Mouse (Mus musculus) erythroid progenitor cell, adult 5-6 weeks (primary cell): ENCODE results near the gene Prpf38b. TPM values are rescaled to one million over a fixed set of nuclear protein-coding genes. Genes with fewer than 3 reads are reported as not detected.
"Not testable (repeated sequence)": the region's sequence is repeated elsewhere in the genome, so short reads cannot be mapped to it uniquely, and the experiment has no call there.

Experiments
- ATAC-seq: replicated peaks from 2 replicates; pipeline ENCODE4 v1.8.0; 2016; ENCODE audit warnings: moderate number of reproducible peaks, mild to moderate bottlenecking, moderate TSS enrichment, inconsistent platforms; ENCODE audit not compliant: poor library complexity, low FRiP score, severe bottlenecking
- total RNA-seq, 2 experiments: library from RNA; stranded (forward) in 1 of 2; stranded (reverse) in 1 of 2; fragments of 150-400 nt in 1 of 2; fragments of 186-747, 209-891 nt in 1 of 2; gene quantifications; 2 replicates each; pipeline versions ENCODE4 v1.2.3 to v1.2.4; 2015 to 2017; ENCODE audit warnings: low replicate concordance in 2 of 2

Prpf38b gene
- total RNA-seq, 2 experiments from 2014 or later: 106 to 285 TPM

GRCm38 (mm10) chr3:108902934-108903333 lies 8.6 kb downstream of the Prpf38b start:
- ATAC-seq: 0 out of 2 replicates have a peak, but pooled peaks have one; percentile 54

GRCm38 (mm10) chr3:108902038-108902437 lies 9.5 kb downstream of the Prpf38b start:
- ATAC-seq: no peak

DNA sequence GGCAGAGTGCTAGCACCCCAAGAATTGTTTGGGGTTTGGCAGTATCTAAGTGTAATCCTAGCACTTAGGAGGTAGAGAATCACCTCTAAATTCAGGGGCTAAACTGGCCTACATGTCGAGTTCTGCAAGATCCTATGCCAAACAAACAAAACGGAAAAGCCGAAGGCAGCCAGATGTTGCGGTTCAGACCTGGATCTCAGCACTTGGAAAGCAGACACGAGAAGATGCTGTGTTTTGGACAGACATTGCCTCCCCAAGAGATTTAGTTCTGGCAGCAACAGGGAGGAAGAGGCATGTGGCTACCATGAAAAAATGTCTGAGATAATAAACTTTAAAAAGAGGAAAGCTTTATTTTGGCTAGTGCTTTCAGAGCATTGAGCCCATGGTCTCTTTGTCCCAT lies 10.8 kb downstream of the Prpf38b start:
- no peak for ATAC-seq

DNA sequence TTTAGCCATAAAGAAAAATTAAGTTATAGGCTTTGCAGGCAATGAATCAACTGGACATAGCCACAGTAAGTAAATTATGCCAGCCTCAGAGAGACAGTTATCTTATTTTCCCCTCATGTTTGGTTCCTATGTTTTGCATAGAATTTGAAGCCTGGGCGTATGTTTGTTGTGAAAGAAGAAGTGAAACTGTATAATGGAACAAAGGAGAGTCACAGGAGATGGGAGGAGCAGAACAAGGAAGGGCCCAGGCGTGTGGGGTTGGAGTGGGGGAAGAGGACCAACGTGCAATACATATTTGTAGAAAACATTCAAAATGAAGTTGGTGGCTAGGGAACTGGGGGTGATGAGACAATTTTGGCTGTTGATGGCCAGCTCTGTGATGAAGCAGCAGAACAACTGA lies 11.4 kb downstream of the Prpf38b start:
- ATAC-seq: no peak

- no peak for ATAC-seq
Measured at GRCm38 (mm10) chr3:108898640-108899039, 12.9 kb downstream of the Prpf38b start.

DNA sequence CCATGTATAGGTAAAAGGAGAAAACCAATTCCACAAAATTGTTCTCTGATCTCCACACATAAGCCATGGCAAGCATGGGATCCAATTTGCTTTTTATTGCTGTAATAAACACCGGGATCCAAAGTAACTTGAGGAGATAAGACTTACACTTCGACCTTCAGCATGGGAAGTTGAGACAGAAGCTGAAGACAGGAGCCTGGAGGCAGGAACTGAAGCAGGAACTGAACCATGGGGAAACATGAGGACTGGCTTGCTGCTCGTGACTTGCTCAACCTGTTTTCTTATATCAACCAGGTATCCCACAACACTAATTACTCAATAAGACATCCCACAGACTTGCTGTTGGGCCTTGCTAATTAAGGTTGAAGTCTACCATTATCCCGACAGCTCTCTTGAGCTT lies 18.6 kb downstream of the Prpf38b start:
- ATAC-seq: no peak

DNA sequence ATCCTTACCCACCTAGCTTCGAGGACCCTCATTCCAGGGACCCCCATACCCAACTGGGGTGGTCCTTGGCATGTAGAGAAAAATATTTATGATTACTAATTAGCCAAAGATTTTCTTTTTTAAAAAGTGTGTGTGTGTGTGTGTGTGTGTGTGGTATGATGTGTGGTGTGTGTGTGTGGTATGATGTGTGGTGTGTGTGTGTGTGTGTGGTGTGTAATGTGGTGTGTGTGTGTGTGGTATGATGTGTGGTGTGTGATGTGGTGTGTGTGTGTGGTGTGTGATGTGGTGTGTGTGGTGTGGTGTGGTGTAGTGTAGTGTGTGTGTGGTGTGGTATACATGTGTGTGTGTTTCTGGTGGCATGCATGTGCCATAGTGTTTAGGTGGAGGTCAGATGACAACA lies 19.4 kb downstream of the Prpf38b start:
- ATAC-seq: no peak

DNA sequence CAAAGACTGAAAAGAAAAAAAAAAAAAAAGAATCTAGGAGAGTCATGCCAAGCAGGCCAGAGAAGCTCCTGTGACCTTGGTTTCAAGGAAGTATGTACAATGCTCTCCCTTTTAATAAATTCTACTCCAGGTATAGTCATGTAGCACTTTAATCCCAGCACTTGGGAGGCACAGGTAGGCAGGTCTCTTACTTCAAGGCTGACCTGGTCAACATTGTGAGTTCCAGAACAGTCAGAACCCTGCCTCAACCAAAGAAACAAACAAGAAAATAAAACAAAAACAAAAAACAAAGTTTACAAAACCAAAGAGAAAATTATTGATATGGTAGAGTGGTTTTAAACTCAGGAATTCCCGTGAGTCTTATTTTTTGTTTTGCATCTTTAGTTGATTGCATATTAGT lies 21.6 kb downstream of the Prpf38b start, which contains the start of gene Fndc7:
Fndc7 (minus strand) TSS at position 101 of the 400 bp plus-strand sequence.
- ATAC-seq: no peak

DNA sequence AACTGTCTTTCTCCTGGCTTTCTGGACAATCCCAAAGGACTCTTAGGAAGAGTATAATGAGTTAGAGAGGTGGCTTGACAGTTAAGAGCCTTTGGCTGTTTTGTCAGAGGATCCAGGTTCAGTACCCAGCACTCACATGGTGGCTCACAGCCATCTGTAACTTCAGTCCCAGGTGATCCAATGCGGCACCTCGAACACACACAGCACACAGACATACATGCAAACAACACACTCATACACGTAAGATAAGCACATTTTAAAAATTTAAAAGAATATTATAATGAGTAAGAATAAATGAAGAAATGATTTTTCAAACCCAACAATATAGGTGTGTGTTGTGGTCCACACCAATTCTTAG lies 23.9 kb downstream of the Prpf38b start:
- no peak for ATAC-seq

DNA sequence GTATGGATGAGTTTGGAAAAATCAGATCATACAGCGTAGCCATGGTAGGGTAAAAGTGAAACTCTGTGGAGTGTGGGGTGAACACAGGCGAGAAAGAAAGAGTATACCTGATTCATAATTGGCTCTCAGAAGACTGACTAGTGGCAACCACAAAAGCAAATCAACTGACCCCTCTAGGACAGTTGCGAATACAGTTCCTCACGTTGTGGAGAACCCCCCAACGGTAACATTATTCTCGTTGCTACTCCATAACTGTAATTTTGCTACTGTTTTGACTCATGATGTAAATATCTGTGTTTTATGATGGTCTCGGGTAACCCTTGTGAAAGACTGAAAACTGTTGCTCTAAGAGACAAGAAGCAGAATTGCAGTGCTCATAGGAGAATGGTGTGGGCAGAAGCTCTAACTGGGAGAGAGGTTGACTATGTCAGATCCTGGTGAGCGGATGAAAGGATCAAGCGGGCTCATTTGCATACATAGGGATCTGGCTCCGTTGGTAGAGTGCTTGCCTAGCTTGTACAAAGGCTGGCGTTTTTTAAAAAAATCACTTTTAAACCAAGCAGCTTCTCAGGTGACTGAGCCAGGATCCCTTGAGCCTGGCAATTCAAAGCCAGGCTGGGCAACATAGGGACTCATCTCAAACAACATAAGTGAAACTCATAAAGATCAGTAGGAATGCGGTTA lies 24.5 kb downstream of the Prpf38b start:
- ATAC-seq: no peak

- ATAC-seq: no peak
Measured at GRCm38 (mm10) chr3:108885686-108886530, 25.6 kb downstream of the Prpf38b start.

GRCm38 (mm10) chr3:108884706-108885289 lies 26.7 kb downstream of the Prpf38b start:
- ATAC-seq: no peak

GRCm38 (mm10) chr3:108883067-108883466 lies 28.5 kb downstream of the Prpf38b start:
- ATAC-seq: no peak

DNA sequence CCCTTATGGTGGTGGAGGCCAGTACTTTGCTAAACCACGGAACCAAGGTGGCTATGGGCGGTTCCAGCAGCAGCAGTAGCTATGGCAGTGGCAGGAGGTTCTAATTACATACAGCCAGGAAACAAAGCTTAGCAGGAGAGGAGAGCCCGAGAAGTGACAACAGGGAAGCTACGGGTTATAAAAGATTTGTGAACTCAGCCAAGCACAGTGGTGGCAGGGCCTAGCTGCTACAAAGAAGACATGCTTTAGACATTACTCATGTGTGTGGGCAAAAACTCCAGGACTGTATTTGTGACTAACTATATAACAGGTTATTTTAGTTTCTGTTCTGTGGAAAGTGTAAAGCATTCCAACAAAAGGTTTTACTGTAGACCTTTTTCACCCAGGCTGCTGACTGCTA lies 29.7 kb downstream of the Prpf38b start:
- not testable (repeated sequence) for ATAC-seq

DNA sequence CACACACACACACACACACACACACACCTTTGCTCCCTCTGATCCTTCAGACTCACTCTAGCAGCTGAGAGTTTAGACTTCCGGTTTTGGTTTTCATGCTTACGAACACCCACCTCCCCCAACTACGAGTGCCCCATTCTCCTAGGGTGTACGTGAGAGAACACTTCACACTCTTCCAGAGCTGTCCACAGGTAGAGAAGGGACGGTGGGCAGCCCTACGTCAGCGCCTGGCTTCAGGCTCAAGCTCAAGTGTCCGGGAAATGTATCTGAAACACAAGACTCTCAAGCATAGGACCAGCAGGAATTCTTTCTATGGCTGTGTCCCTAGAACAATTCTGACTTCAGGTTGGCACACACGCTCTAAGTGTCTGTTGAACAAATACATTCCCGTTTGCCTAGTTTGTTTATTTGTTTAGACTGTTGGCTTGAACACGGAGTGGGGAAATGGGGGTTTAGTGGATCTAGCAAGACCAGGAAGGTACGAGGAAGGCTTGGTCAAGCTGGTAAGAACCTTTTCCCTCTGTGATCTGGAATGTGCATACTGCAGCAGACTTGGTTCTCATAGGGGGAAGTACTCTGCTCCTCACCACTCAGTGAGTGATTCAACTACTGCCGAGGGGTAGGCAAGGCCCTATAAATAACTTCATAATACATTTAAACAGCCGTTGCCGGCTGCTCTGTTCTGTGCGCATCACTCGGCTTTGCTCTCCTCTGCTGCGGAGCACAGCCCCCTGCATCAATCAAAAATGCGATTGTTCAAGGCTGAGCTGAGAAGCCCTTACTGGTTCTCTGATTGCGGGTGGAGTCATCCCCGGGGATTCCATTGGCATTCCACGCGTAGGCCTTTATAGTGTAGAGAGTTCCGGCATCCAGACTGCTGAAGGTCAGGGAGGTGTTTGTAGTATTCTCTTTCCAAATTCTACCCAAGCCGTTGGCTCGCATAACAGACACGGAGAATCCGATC lies 30.7 kb downstream of the Prpf38b start:
- no peak for ATAC-seq

DNA sequence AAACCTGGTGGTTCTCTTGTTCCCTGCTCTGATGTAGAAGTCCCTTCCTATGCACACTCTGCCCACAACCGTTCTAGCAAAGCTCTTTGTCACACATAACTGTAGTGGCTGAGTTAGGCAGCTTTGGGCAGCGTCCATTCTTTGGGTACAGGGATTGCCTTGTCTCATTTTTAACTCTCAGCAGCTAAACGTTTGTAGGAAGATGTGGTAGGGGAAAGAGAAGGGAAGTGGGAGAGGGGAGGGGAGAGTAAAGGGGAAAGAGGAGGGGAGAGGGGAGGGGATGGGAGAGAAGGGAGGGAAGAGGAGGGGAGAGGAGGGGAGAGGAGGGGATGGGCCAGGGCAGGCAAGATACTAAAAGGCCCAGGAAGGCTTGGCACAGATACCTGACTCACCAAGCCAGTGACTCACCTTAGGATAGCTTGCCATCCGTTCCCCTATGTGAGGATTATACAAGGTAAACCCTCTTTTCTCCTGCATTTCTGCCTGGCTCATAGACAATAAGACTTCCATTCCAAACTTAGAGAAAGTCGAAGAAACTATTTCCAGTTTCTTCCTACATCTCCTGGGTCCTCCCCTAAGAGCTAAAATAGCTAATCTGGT lies 31.6 kb downstream of the Prpf38b start:
- ATAC-seq: no peak

DNA sequence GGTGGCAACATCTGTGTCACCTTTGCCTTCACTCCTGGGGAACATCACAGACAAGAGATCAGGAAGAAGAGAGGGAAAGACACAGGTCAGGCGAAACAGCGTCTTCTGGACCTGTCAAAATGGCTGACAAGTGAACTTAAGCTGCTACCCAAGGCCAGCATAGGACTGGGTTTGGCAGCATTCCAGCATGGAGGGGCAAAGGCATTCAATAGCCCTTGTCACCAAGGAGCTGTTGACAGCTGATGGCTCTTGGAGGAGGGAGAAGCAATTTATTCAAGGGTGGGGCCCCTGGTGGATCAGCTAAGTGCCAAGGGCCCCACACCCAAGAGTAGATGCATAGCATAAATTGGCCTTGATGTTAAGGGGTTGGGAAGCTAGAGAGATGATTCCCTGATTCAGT lies 32.4 kb downstream of the Prpf38b start:
- no peak for ATAC-seq

GRCm38 (mm10) chr3:108870631-108871030 lies 40.9 kb downstream of the Prpf38b start:
- no peak for ATAC-seq

- ATAC-seq: no peak
Measured at GRCm38 (mm10) chr3:108867449-108867848, 44.1 kb downstream of the Prpf38b start.
